Mouse (Mus musculus): ENCODE results near the gene Scamp3.

- TF ChIP-seq CTCF (IDR thresholded peaks at IDR 0.05; ENCODE audit: control insufficient read depth, insufficient read depth, low read length) = no peak
- no peak for TF ChIP-seq POLR2A (IDR thresholded peaks at IDR 0.05; ENCODE audit: borderline replicate concordance, control insufficient read depth, low read depth, low read length)
Measured at GRCm38 (mm10) chr3:89219546-89219945, 42.3 kb downstream of the Scamp3 start.
